Mouse (Mus musculus) telencephalon, adult 2 months (tissue): ENCODE data around the gene Susd2.

Source experiments
- DNase-seq: peaks from one replicate; pipeline ENCODE4 v3.0.0-alpha.2; 2011; ENCODE audit warnings: low read depth, low spot score

Gene Susd2

GRCm38 (mm10) chr10:75654053-75654452, 10.2 kb upstream of the Susd2 start:
- DNase-seq, result no peak

GRCm38 (mm10) chr10:75651381-75652068, 7.7 kb upstream of the Susd2 start:
- DNase-seq, result no peak

GRCm38 (mm10) chr10:75650306-75650902, 6.6 kb upstream of the Susd2 start:
- no peak for DNase-seq

- DNase-seq, result no peak
Measured at GRCm38 (mm10) chr10:75649406-75649995, 5.7 kb upstream of the Susd2 start.

GRCm38 (mm10) chr10:75649001-75649400, 5.2 kb upstream of the Susd2 start:
- DNase-seq, result no peak

- no peak for DNase-seq
Measured at GRCm38 (mm10) chr10:75648091-75648490, 4.3 kb upstream of the Susd2 start.

GRCm38 (mm10) chr10:75647362-75647761, 3.6 kb upstream of the Susd2 start:
- DNase-seq, result no peak

- DNase-seq, result no peak
Measured at GRCm38 (mm10) chr10:75646406-75646805, 2.6 kb upstream of the Susd2 start.

- no peak for DNase-seq
Measured at GRCm38 (mm10) chr10:75645616-75646015, 1.8 kb upstream of the Susd2 start.

GRCm38 (mm10) chr10:75642891-75643290, 917 bp downstream of the Susd2 start:
- DNase-seq, result no peak

GRCm38 (mm10) chr10:75642436-75642835, 1.4 kb downstream of the Susd2 start:
- no peak for DNase-seq

- DNase-seq, result no peak
Measured at GRCm38 (mm10) chr10:75641721-75642222, 2.0 kb downstream of the Susd2 start.

GRCm38 (mm10) chr10:75637711-75638110, 6.1 kb downstream of the Susd2 start:
- DNase-seq, result no peak

- no peak for DNase-seq
Measured at GRCm38 (mm10) chr10:75636084-75636786, 7.6 kb downstream of the Susd2 start.

GRCm38 (mm10) chr10:75635693-75636055, 8.1 kb downstream of the Susd2 start:
- DNase-seq, result no peak

GRCm38 (mm10) chr10:75635019-75635692, 8.7 kb downstream of the Susd2 start:
- DNase-seq, result no peak

GRCm38 (mm10) chr10:75634610-75635009, 9.2 kb downstream of the Susd2 start:
- DNase-seq, result no peak

GRCm38 (mm10) chr10:75633576-75634139, 10.2 kb downstream of the Susd2 start:
- no peak for DNase-seq

GRCm38 (mm10) chr10:75633048-75633447, 10.8 kb downstream of the Susd2 start:
- DNase-seq, result no peak

GRCm38 (mm10) chr10:75632633-75633032, 11.2 kb downstream of the Susd2 start:
- DNase-seq, result no peak

- no peak for DNase-seq
Measured at GRCm38 (mm10) chr10:75627490-75627889, 16.3 kb downstream of the Susd2 start.
